Mouse (Mus musculus) embryonic fibroblast, embryonic 13.5 days (primary cell): ENCODE measurements at regions not wholly inside any gene's neighbourhood (a gene's known extent, or its start where the extent isn't known, plus 50 kb on each side); places are given as distances from the start of the nearest gene placed in this dataset.
"Not testable (repeated sequence)": the region's sequence is repeated elsewhere in the genome, so short reads cannot be mapped to it uniquely, and the experiment has no call there.

Experiments used
- H3K27ac ChIP-seq: 2 replicates; pipeline ENCODE4 v1.5.1; 2012; ENCODE audit warnings: low read length, control low read depth, inconsistent platforms; ENCODE audit not compliant: insufficient read depth
- H3K4me1 ChIP-seq: 2 replicates; pipeline ENCODE4 v1.6.1; 2011; ENCODE audit warnings: low read length; ENCODE audit not compliant: control insufficient read depth, insufficient read depth
- H3K4me3 ChIP-seq: 2 replicates; pipeline ENCODE4 v1.5.1; 2011; ENCODE audit warnings: mild to moderate bottlenecking, control low read depth, low read length; ENCODE audit not compliant: insufficient read depth
- CTCF ChIP-seq: IDR thresholded peaks from 2 replicates; pipeline ENCODE4 v1.5.1; 2011; ENCODE audit warnings: mild to moderate bottlenecking, control low read depth, low read length, moderate library complexity, borderline replicate concordance; ENCODE audit not compliant: insufficient read depth
- POLR2A ChIP-seq: IDR thresholded peaks from 2 replicates; pipeline ENCODE4 v1.6.1; 2011; ENCODE audit warnings: low read depth, mild to moderate bottlenecking, control low read depth, low read length, moderate library complexity

GRCm38 (mm10) chr1:194516136-194516535 is 101.9 kb upstream of the Plxna2 start:
- TF ChIP-seq CTCF (no peak), POLR2A (no peak)
- H3K4me3 ChIP-seq, result no peak overlapping the region
- no peak overlapping the region for H3K27ac ChIP-seq
- H3K4me1 ChIP-seq, result no peaks in the 10 kb centered on the region

- H3K27ac ChIP-seq, result no peak overlapping the region
- no peak overlapping the region for H3K4me3 ChIP-seq
- no peaks in the 10 kb centered on the region for H3K4me1 ChIP-seq
- TF ChIP-seq CTCF, result no peak
- TF ChIP-seq POLR2A, result no peak
These were observed 109.7 kb upstream of the Plxna2 start for GRCm38 (mm10) chr1:194508314-194508713.

- Histone ChIP-seq H3K4me1 (no peaks in the 10 kb centered on the region), H3K4me3 (no peak overlapping the region), H3K27ac (no peak overlapping the region)
- TF ChIP-seq POLR2A (no peak), CTCF (no peak)
These were observed 112.2 kb upstream of the Plxna2 start for GRCm38 (mm10) chr1:194505826-194506225.

GRCm38 (mm10) chr1:194504207-194504606 is 113.8 kb upstream of the Plxna2 start:
- TF ChIP-seq CTCF (no peak), POLR2A (no peak)
- no peaks in the 10 kb centered on the region for H3K4me1 ChIP-seq
- no peak overlapping the region for H3K4me3 ChIP-seq
- no peak overlapping the region for H3K27ac ChIP-seq

GRCm38 (mm10) chr1:194503517-194503916 is 114.5 kb upstream of the Plxna2 start:
- no peak for TF ChIP-seq CTCF
- TF ChIP-seq POLR2A, result no peak
- H3K4me3 ChIP-seq, result no peak overlapping the region
- no peaks in the 10 kb centered on the region for H3K4me1 ChIP-seq
- no peak overlapping the region for H3K27ac ChIP-seq

GRCm38 (mm10) chr1:194496424-194496823 is 121.6 kb upstream of the Plxna2 start:
- TF ChIP-seq POLR2A, result no peak
- no peak for TF ChIP-seq CTCF
- Histone ChIP-seq H3K4me1 (no peaks in the 10 kb centered on the region), H3K27ac (no peak overlapping the region), H3K4me3 (no peak overlapping the region)

GRCm38 (mm10) chr1:194491111-194491510 is 126.9 kb upstream of the Plxna2 start:
- H3K4me3 ChIP-seq, result no peak overlapping the region
- no peaks in the 10 kb centered on the region for H3K4me1 ChIP-seq
- H3K27ac ChIP-seq, result no peak overlapping the region

GRCm38 (mm10) chr1:194488126-194488525 is 129.9 kb upstream of the Plxna2 start:
- TF ChIP-seq POLR2A, result no peak
- TF ChIP-seq CTCF, result no peak

More at GRCm38 (mm10) chr1:194491111-194491510, 126.9 kb upstream of the Plxna2 start:
- TF ChIP-seq CTCF, result no peak
- TF ChIP-seq POLR2A, result no peak

GRCm38 (mm10) chr1:194482717-194483059 is 135.3 kb upstream of the Plxna2 start:
- no peak overlapping the region for H3K27ac ChIP-seq
- H3K4me1 ChIP-seq, result no peaks in the 10 kb centered on the region
- no peak overlapping the region for H3K4me3 ChIP-seq
- TF ChIP-seq CTCF, result no peak
- no peak for TF ChIP-seq POLR2A

More at GRCm38 (mm10) chr1:194488126-194488525, 129.9 kb upstream of the Plxna2 start:
- Histone ChIP-seq H3K4me1 (no peaks in the 10 kb centered on the region), H3K27ac (no peak overlapping the region), H3K4me3 (no peak overlapping the region)

- H3K27ac ChIP-seq, result no peak overlapping the region
- TF ChIP-seq POLR2A, result no peak
- no peak for TF ChIP-seq CTCF
- H3K4me3 ChIP-seq, result no peak overlapping the region
- H3K4me1 ChIP-seq, result no peaks in the 10 kb centered on the region
These were observed 135.9 kb upstream of the Plxna2 start for GRCm38 (mm10) chr1:194482001-194482716.

GRCm38 (mm10) chr1:194471281-194471680 is 146.7 kb upstream of the Plxna2 start:
- H3K4me1 ChIP-seq, H3K4me3 ChIP-seq, H3K27ac ChIP-seq: not testable (repeated sequence)
